Mouse (Mus musculus) kidney, adult 2 months (tissue): Measurements from ENCODE around the gene Tmem190.

Experiments used
- CTCF ChIP-seq: fragments of 200-500 bp; conservative IDR thresholded peaks from 2 replicates; pipeline ENCODE4 v1.5.1; 2011; ENCODE audit warnings: low read depth, mild to moderate bottlenecking, control low read depth, low read length, moderate library complexity, mixed read lengths; ENCODE audit not compliant: insufficient read depth, insufficient read length
- POLR2A ChIP-seq: fragments of 200-500 bp; IDR thresholded peaks from one replicate; pipeline ENCODE4 v1.6.1; 2011; ENCODE audit warnings: low read depth, low read length, control low read depth

GRCm38 (mm10) chr7:4825365-4825764 is 42.6 kb downstream of the Tmem190 start:
- TF ChIP-seq CTCF: no peak
- TF ChIP-seq POLR2A: no peak
